Mouse (Mus musculus) olfactory bulb, adult 2 months (tissue): Measurements from ENCODE around the gene Hnrnph2.

ENCODE experiments used
- CTCF ChIP-seq: fragments of 200-500 bp; IDR thresholded peaks from 2 replicates; pipeline ENCODE4 v1.5.1; 2012; ENCODE audit warnings: low read depth, mild to moderate bottlenecking, low read length, moderate library complexity; ENCODE audit not compliant: insufficient read depth
- POLR2A ChIP-seq: fragments of 200-500 bp; IDR thresholded peaks from 2 replicates; pipeline ENCODE4 v1.6.1; 2012; ENCODE audit warnings: mild to moderate bottlenecking, low read depth, low read length, moderate library complexity; ENCODE audit not compliant: insufficient read depth

- TF ChIP-seq CTCF (no peak), POLR2A (no peak)
Measured at GRCm38 (mm10) chrX:134554425-134554824, 46.6 kb upstream of the Hnrnph2 start.
